Mouse (Mus musculus): ENCODE measurements around the gene Sema4f. TPM values are rescaled to one million over a fixed set of nuclear protein-coding genes. Genes with fewer than 3 reads are reported as not detected.

Gene Sema4f
- total RNA-seq, 2 experiments from 2014 or later: 0.07 TPM; not detected in 1

DNA sequence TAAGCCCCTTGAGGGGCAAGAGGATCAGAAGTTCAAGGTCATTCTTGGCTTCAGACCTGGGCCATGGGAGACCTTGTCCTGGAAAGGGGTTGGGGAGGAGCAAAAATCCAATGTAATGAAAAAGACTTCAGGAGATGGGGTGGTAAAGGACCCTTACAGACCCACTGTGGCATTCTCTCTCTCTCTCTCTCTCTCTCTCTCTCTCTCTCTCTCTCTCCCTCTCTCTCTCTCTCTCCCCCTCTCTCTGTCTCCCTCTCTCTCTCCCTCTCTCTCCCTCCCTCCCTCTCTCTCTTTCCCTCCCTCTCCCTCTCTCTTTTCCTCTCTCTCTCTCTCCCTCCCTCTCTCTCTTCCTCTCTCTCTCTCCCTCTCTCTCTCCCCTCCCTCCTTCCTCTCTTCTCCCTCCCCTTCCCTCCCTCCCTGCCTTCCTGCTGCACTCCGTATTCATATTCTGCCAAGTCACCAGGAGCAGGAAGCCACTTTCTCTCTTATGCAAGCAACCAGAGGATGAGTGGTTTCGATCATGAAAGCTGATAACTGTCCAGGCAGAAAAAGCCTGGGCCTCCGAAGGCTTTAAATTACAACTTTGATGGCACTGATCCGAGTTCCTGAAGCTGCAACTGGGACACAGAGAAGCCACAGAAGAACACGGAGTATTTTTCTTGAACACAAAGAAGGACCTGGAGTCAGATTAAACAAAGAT lies 67.8 kb downstream of the Sema4f start:
- DNase-seq (ENCODE audit: low spot score): peak; percentile 76

DNA sequence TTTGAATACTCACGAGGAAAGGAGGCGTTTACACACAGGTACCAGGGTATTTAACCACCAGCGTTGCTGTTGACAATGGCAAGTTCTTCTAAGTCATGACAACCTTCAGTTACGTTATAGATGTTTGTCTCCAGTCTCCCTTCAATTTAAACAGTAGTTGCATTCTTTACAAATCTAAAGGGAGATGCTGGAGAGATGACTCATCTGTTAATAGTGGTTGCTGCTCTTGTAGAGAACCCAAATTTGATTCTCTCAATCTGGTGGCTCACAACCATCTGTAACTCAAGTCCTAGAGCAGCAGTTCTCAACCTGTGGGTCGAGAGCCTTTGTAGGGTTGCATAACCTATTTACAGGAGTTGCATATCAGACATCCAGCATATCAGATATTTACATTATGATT lies 71.1 kb downstream of the Sema4f start:
- DNase-seq (ENCODE audit: low spot score): no peak

DNA sequence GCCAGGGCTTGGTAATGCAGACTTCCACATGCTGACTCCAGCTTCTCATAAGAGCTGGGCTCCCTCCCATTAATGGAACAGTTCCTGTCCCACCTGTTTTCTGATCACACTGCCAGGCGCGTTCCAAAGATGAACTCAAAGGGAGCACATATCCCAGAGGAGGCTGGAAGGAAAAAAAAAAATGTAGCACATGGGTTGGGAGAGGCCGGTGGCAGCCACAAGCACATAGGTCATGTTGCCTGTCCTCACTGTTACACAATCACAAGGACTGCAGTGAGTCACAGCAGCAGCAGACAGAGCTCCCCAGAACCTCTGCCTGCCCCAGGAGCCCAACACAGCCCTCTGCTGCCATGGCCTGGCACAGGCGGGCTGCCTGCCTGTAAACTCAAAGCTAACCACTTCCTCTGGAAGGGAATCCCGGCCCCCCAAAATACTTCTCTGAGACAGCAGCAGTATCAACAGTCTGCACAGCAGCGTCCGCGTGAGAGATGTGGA lies 76.1 kb downstream of the Sema4f start:
- DNase-seq (ENCODE audit: low spot score): peak; percentile 86

DNA sequence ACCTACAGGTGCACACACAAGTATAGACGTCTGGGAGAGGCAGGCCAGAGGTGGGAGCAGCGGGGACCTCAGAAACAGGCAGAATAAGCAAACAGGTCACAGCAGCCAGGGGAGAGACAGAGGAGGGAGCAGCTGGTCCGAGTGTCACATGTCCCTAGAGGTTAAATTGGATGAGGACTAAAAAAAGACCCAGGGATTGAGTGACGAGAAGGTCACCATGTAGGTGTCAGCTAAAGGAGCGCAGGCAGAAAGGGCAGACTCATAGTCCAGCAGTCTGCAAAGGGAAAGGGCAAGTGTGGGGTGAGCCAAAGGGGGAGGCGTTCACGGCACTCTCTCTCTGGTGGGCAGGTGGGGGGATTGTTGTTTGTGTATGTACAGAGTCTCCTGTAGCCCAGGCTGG lies 77.1 kb downstream of the Sema4f start:
- DNase-seq (ENCODE audit: low spot score): peak; percentile 71

DNA sequence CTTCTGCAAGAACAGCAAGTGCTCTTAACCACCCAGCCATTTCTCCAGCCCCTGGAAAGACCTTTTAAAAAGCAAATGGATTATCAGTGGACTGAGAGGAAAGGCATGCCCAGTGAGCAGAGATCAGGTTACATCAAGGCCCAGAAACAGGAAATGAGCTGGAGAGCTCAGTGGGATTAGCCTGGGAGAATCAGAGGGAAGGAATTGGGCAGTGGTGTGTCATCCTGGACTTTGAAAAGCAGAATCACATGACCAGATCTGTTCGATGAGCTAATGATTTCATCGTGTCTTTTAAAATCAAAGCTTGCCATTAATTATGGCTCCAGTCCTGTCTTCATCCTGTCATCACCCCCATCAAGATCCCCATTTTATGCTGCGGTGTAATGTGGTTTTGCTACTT lies 77.5 kb downstream of the Sema4f start:
- DNase-seq (ENCODE audit: low spot score): peak; percentile 46

Other genes with a start within 250 kb of the Sema4f start
- gene Pole4, start 234.4 kb downstream of the Sema4f start, total RNA-seq (2021): 10 to 100 TPM; 14.4 to 20.1 TPM
- 100 to 1,000 TPM; 238 to 306 TPM for gene Hk2, start 165.3 kb downstream of the Sema4f start, total RNA-seq (2021)
- not detected for gene M1ap, start 7.1 kb upstream of the Sema4f start, total RNA-seq (2021)
- gene Dok1, start 93.7 kb upstream of the Sema4f start, total RNA-seq (2021): 1 to 10 TPM; 1.1 to 1.4 TPM
- 1 to 10 TPM; 1.2 to 1.4 TPM for gene Loxl3, start 94.4 kb upstream of the Sema4f start, total RNA-seq (2021)
- 100 to 1,000 TPM in 1 of 2 experiments, 10 to 100 TPM in 1; 94.0 to 101 TPM for gene Aup1, start 114.8 kb upstream of the Sema4f start, total RNA-seq (2021)
- gene Htra2, start 115.5 kb upstream of the Sema4f start, total RNA-seq (2021): 10 to 100 TPM; 15.3 to 17.4 TPM
- gene Dqx1, start 118.1 kb upstream of the Sema4f start, total RNA-seq (2021): under 1 TPM; 0.27 to 0.45 TPM
- gene Tlx2, start 130.5 kb upstream of the Sema4f start, total RNA-seq (2021): not detected
- gene Pcgf1, start 138.1 kb upstream of the Sema4f start, total RNA-seq (2021): 1 to 10 TPM; 9.1 to 9.3 TPM
- gene Lbx2, start 146.6 kb upstream of the Sema4f start, total RNA-seq (2021): under 1 TPM; 0.28 to 0.39 TPM
- under 1 TPM; 0.90 to 0.94 TPM for gene Ccdc142, start 161.8 kb upstream of the Sema4f start, total RNA-seq (2021)
- under 1 TPM; 0.53 to 0.76 TPM for gene Gm42688, start 161.8 kb upstream of the Sema4f start, total RNA-seq (2021)
- 100 to 1,000 TPM; 102 TPM for gene Mrpl53, start 169.3 kb upstream of the Sema4f start, total RNA-seq (2021)
- gene Mogs, start 175.7 kb upstream of the Sema4f start, total RNA-seq (2021): 1 to 10 TPM; 6.2 to 6.5 TPM
- 10 to 100 TPM; 46.4 to 46.7 TPM for gene Wbp1, start 181.8 kb upstream of the Sema4f start, total RNA-seq (2021)
- 10 to 100 TPM; 15.6 to 15.7 TPM for gene Ino80b, start 185.7 kb upstream of the Sema4f start, total RNA-seq (2021)
- 10 to 100 TPM in 1 of 2 experiments, 1 to 10 TPM in 1; 9.3 to 11.7 TPM for gene Rtkn, start 195.7 kb upstream of the Sema4f start, total RNA-seq (2021)
- gene Wdr54, start 216.6 kb upstream of the Sema4f start, total RNA-seq (2021): 1 to 10 TPM; 1.2 to 1.9 TPM
- gene 1700003E16Rik, start 216.6 kb upstream of the Sema4f start, total RNA-seq (2021): under 1 TPM in 1 of 2 experiments, not detected in 1; 0.14 TPM
- 100 to 1,000 TPM; 124 to 133 TPM for gene Dctn1, start 226.2 kb upstream of the Sema4f start, total RNA-seq (2021)